Mouse (Mus musculus): ENCODE measurements around the gene Manba. TPM values are rescaled to one million over a fixed set of nuclear protein-coding genes. Genes with fewer than 3 reads are reported as not detected.
"Not testable (repeated sequence)": the region's sequence is repeated elsewhere in the genome, so short reads cannot be mapped to it uniquely, and the experiment has no call there.

Manba gene
- total RNA-seq, 2 experiments from 2014 or later, result 10.4 to 12.9 TPM

DNA sequence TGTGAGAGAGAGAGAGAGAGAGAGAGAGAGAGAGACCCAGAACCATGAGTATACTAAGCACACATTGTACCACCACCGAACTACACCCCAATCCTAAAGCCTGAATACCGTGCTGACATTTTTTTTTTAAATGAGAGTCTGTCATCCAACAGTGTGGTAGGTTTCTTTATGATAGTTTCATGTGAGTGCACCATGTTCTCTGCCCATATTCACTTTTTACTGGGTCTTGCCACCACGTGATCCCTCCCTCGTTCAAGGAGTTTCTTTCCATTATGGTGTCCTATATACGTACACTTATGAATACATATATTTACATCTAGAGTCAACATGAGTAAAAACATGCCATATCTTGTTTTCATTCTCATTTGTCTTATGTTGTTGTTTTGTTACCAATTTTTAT lies 940 bp downstream of the Manba start:
- DNase-seq, result no peak

DNA sequence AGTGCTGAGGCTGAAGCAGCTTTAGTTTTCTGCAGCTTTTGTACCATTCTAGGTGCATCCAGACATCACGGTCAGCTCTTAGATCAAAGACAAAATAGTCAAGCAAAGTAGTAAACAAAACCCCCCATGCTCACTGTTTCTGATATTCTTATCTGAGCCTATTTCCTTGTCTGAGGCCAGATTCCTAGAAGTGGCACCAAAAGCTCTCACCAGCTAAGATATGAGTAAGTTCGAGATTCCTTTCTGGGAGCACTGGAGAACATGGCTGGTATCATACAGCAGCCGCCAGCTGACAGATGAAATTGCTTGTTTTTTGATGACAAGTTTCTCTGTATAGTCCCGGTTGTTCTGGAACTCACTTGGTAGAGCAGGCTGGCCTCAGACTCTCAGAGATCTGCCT lies 2.4 kb downstream of the Manba start:
- no peak for DNase-seq

DNA sequence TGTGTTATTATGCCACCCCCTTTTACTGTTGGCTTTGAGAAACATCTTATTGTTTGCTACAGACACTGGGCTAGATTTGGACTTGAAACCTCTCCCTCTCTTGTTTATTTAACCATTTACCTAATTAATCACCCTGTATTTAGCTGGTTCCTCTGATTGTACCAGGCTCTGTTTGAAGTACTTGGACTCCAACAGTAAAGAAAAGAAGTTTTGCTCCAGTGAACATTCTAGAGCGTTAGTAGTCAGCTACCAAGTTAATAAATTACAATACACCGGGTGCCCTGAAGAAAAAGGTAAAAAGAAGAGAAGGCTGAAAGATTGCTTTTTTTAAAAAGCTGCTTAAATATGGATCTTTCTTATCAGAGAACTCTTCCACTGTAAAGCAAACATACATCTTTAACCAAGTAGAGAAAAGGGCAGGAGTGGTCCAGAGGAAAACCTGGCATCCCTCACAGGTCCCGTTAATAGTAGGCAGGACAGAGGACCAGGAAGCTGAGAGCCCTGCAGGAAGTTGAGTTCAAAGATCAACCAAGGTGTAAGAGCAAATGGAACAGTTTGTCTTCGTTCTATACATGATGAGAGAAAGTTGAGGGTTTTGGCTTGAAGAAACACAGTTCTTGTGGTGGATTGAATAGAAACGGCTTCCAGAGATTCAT lies 4.6 kb downstream of the Manba start:
- DNase-seq, result no peak

DNA sequence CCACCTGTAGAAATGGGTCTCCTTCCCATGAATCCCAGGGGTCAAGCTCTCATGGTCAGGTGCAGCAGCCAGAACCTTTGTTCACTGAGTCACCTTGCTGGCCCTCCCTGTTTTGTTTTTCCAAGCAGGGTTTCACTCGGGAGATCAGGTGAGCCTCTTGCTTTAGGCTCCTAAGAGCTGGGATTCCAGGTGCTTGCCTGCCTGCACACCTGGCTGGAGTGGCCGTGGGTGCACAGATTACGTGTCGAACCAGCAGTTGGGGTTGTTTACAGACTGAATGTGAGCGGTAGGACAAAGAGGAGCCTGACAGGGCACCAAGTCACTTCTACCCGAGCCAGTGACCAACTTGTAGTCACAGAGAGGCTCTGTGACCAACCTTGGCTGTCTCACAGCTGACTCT lies 5.7 kb downstream of the Manba start:
- DNase-seq, result no peak

DNA sequence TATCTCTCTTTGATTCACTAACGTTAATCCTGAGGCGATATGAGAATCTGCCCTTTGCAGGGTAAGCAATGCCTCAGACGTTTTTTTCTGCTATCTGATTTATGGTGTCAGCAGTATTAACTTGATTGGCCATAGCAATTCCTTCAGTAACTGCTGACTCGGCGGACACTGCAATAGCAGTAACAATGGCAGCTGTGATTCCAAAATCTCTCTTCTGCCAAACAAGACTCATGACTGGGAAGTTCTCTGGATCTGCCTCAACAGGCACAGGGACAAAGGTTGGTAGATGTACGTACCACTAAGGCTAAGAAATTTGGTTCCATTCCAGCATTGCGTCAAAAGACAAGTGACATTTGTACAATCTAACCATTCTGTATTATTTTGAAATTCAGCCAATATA lies 7.9 kb downstream of the Manba start:
- DNase-seq, result not testable (repeated sequence)

DNA sequence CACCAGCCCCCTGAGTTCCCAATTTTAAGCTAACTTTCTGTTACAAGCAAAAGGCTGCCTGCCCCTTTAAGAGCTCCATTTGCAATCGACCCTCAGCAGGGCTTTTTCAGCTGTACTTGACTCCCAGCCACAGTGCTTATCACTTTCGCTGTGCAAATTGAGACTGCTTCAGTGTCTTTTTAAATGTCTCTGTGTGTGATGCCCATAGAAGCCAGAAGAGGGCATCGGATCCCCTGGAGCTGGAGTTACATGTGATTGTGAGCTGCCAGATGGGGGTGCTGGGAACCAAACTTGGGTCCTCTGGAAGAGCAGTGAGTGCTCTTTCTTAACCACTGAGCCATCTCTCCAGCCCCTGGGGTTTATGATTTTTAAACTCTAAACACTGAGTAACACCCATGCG lies 12.5 kb downstream of the Manba start:
- DNase-seq, result not testable (repeated sequence)

DNA sequence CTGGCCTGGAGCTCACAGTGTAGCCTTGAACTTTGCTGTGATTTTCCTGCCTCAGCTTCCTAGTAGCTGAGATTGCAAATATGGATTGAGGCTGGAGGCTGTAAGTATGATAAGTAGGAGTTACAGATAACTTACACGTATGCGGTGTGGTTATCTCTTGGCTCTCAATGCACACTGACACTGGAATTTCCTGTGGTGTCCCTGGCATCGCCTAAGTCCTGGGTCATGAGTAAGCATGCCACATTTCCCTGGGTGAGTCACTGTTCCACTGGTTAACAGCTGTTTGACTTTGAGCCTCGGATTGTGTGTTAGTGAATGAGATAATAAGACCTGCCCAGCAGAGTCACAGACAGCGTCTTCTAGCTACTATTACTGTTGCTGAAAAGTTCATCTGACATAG lies 13.5 kb downstream of the Manba start:
- peak; percentile 53 to 58 for DNase-seq

DNA sequence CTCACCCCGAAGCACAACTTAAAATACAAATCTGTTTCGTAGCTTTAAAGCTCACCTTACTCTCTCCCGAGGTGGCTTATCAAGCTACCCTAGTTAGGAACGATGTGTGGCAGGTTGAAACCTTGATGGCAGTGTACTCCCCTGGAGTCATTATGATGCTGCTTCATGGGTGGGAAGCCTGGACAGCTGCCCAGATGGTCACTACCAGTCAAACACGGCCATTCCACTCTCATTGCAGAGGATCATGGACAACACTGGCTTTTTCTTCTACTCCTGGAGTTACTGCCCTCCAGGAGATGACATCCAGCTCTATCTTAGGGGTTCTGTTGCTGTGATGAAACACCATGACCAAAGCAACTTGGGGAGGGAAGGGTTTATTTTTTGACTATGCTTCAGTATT lies 17.7 kb downstream of the Manba start:
- no peak for DNase-seq

DNA sequence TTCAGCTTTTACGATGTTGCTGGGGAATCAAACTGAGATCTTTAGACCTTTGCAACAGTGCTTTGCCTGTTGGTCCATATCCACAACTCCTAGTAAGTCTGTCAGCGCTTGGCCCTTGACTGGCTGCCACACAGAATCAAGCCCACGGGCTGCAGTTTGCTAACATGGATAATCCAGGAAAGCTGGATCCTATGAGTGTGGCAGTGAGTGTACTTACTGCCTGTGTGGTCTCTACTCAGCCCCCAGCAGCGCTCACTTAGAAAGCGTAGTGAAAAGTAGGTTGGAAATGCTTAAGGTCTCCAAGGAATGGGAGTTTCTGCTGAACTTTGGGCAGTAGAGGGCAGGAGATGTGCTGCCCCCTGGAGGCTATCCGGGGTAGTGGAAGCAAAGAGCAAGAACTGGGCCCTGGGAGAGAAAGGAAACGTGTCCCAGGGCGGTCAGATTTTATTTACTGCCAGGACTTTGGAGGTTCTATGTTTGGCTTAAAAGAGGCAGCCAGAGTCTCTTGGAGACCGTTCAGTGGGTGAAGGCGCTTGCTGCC lies 20.0 kb downstream of the Manba start:
- peak; percentile 83 to 85 for DNase-seq

DNA sequence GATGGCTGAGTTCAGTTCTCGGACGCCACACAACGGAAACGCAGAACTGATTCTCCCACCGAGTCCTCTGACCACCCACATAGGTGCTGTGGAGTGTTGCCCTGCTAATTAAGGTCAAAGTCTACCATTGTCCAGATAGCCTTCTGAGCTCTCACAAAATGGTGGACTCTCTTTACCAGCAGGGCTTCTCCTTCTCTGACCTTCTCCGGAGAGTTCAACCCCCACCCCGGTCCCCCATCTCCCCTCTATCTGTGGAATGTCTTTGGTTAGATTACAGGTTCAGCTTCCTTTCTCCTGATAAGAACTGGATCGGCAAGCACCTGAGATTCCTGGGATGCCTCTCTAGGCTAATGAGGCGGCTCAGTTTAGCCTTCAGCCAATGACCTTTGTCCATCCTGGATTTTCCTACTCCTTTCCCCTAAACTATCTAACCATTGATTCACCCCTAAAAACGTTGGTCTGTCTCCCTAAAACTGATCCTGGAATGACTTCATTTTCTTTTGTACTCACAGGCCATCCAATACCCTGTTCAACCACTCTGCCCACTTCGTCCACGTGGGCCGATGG lies 20.6 kb downstream of the Manba start:
- DNase-seq, result no peak

DNA sequence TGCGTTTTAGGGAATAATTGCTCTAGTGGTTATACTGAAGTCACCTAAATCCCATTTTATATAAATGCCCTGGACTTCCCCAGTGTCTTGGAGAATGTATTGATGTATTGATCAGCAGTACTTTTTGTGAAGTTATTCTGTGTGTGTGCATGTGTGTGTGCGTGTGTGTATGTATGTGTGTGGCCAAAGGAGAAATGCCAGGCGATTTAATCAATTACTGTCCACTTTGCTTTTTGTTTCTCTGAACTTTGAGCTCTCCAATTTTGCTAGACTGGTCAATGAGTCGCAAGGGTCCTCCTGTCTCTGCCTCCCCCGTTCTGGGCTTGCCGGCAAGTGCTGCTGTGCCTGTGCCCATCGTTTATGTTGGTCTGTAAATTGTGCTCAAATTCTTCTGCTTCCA lies 22.1 kb downstream of the Manba start:
- DNase-seq, result no peak

DNA sequence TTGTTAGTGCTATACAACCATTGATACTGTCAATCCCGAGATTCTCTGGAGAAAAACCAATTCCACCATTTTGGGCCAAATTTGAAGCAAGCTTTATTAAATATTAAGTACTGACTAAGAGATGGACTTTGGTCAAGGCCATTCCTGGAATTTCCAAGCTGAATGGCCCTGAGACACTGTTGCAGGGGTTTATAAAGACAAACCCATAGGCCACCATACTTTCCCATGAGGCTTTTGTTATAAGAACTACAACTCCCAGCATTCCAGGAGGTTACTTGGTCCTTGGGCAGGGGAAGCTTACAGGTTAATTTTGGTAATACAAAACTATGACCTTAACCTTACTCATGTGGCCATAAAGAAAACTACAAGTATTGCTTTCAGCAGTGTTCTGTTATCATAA lies 22.8 kb downstream of the Manba start:
- no peak for DNase-seq

DNA sequence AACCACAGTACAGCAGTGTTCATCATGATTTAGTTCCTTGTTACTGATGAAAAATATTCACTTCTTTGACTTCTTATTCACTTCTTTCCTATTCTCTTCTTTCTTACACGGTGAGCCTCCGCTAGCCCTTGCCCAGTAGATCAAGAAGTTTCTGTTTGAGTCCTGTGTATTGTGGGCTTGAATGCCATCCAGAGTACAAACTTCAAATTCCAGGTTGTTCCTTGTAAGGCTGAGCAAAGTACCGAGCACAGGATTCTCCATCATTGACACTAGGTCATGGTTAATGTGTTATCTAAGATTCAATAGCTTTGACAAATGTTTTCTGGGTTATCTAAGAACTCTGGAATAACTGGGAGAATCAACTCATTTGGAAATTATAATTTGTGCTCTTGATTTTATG lies 25.0 kb downstream of the Manba start:
- no peak for DNase-seq

DNA sequence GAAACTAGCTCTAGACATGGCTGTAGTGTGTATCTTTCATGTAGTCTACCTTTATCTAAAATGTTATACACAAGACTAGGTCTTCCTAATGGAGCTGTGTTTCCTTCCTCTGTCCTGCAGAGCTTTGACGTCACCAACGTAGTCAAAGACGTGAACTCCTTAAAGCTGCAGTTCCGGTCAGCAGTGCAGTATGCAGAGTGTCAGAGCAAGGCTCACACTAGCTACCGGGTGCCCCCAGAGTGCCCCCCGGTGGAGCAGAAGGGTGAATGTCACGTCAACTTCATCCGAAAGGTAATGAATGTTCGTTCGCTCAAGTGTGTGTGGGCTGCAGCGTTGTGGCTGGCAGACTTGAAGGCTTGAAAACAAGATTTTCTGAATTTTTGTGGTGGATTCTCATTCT lies 26.3 kb downstream of the Manba start:
- no peak for DNase-seq

DNA sequence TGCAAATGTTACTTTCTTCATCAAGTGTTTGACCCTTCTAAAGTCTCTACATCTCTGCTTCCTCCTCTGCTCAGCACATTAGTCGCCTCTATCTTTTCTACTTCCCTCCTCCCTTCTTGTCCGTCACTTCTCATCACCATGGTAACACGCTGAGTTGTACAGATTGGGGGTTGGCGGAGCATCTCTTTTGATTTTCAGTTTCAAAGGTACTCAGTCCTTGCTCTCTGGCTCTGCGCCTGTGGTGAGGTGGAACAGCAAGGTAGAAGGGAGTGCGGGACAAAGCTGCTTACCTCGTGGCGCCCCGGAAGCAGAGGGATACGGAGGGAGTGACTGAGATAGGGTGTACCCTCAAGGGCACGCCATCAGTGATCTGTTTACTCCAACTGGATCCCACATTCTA lies 27.9 kb downstream of the Manba start:
- DNase-seq, result no peak

DNA sequence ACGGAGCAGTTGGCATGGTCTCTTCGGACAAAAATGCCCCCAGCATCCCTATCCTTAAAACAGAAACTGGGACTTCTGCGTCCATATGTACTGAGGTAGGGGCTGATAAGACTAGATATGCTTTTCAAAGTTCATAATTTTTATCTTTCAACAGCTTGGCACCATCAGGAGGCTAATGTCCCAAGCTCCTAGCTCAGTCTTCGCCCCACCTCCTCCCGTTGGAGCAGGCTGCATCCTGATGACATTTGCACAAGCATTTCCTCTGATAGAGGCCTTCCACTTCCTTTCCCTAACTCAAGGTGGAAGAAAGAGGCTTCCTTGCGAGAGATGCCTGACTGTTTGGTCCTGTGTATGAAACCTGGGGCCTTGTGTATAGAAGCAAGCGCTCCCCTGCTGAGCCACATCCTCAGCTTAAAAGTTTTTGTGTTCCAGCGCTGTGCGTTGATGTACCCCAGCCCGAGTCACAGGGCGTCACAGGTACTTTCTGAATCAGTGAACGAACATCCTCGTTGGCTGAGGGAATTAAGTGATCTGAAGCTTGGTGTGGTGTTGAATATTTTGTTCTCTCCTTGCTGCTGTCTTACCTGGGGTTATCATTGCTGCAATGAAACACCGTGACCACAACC lies 28.5 kb downstream of the Manba start:
- no peak for DNase-seq

DNA sequence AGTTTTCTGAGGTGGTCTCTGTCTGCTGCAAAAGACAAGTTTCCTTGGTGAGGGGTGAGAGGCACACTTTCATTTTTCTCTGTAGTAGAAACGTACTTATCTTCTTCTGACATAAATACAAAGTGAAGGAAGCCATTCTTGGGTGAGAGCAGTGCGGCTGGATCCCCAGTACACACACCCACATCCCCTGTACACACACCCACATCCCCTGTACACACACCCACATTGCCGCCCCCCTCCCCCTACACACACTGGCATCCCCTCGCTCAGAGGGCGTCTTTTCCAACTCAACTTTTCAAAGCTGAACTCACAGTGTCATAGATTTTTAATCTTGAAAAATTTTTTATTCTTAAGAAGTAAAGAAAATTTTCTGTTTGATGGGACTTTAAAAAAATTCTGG lies 29.8 kb downstream of the Manba start:
- no peak for DNase-seq

DNA sequence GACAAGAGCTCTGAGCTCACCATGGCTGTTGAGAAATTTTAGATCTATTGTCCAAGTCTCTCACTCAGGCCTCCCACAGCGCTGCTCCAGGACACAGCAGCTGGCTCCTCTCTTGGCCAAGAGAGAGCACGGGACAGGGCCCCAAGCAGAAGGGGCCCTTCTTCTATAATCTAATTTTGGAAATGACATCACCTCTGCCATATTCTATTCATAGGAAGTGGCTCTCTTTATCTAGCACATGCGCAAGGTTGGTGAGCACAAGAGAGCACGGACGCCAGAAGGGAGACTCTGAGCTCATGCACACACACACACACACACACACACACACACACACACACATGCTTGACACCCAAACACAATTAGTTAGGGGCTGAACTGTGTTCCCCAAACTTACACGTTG lies 31.5 kb downstream of the Manba start:
- DNase-seq, result no peak

DNA sequence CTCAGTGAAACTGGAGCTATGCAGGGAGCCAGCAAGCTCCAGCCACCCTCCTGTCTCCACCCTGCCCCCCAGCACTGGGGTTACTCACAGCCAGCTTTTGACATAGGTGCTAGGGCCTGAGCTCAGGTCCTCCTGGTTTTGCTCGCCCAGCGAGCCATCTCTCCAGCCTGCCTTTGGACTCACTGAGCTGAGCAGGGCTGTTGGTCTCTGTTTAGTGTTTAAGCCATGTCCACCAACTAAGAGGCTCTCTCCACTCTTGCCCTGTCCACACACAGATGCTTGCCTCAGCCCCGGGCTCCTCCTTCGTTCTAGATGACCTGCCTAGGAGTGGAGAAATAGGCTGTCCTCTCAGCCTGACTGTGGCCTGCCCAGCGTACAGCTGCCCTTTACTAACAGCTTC lies 33.5 kb downstream of the Manba start:
- no peak for DNase-seq

DNA sequence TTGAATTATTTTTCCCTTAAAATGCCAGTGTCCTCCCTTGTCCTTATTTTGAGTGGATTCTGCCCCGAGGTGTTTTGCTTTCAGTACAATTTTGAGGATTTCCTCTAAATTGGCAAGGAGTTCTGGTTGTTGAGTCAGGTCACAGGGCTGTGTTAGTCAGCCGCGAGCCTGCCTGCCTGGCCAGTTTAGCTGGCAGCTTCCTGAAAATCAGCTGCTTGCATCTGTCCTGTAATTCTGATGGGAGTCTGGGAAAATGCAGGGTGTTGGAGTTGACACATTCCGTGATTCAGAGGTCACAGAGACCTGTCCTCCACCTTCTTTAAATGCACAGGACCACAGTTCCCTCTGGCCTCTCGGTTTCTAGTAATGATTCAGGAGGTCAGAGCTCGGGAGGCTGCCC lies 34.2 kb downstream of the Manba start:
- peak; percentile 42 to 48 for DNase-seq

DNA sequence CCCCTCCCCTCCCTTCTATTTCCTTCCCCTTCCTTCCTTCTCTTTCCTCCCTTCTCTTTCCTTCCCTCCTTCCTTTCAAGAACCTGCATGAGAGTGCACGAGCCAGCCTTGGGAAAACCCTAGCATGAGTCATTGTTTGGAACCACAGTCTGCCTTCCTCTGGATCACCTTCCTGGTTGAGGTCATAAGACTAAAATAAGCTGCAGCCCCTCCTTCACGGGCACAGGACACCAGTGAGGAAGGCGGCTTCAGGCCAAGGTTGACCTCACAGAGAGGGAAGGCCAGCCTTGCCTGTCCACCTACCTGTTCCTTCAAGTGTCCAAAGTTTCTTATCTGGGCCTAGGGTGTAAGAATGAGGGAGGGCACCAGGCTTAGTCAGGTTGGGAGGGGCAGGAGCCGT lies 36.6 kb downstream of the Manba start:
- peak; percentile 76 to 82 for DNase-seq

DNA sequence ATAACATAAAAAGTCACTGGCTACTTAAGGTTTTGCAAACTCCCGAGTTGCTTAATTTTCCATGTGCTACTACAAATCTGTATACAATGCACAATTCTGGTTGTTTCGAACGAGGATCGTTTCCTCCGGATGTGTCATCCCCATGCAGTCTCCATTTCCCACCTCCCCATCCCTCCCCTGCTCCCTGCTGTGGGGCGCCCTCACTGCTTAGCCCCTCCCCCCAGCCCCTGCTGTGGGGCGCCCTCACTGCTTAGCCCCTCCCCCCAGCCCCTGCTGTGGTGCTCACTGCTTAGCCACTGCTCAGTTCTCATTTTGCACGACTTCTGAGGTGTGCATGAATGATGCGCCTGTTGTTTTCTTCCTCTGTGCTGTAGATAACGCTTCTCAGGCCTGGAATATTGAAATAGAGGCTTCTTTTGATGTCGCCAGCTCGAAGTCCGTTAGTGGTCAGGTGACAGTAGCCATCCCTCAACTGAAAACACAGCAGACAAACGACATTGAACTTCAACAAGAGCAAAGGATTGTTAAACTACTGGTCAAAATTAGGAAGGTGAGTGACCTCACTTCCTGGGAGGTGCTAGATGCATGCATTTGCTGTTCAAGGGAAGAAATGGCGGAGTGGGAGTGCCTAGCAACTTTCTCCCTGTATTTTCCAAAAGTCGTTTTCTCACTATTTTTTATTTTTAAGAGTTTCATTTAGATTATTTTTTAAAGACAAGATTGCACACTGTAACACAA lies 37.4 kb downstream of the Manba start:
- peak in 1 of 2 experiments; percentile 19 for DNase-seq

DNA sequence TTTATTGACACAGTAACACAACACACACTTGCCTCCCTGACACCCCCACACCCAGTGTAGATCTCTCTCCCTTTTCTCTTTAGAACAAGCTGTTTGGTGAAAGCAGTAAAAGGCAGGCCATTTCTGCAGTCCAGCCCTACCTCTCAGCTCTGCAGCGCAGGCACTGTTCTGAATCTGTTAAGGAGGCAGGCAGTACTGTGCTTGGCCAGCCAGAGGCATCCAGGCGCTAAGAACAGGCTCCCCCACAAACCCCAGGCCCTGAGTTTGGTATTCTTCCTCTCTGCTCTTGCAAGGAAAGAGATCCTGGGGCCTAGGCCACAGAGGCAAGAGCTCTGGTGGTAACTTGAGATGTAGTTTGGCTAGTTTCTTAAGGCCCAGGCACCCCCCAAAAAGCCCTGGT lies 39.5 kb downstream of the Manba start:
- DNase-seq, result not testable (repeated sequence)
